Mouse (Mus musculus) cortical plate, adult 2 months (tissue): ENCODE measurements at regions not wholly inside any gene's neighbourhood (a gene's known extent, or its start where the extent isn't known, plus 50 kb on each side); places are given as distances from the start of the nearest gene placed in this dataset.

Experiments used
- CTCF ChIP-seq: fragments of 200-500 bp; IDR thresholded peaks from 2 replicates; pipeline ENCODE4 v1.5.1; 2011; ENCODE audit warnings: mild to moderate bottlenecking, control low read depth, low read length; ENCODE audit not compliant: insufficient read depth; ENCODE audit errors: extremely low read depth
- POLR2A ChIP-seq: fragments of 200-500 bp; IDR thresholded peaks from 2 replicates; pipeline ENCODE4 v1.6.1; 2011; ENCODE audit warnings: mild to moderate bottlenecking, low read length, control low read depth; ENCODE audit not compliant: insufficient read depth; ENCODE audit errors: extremely low read depth

DNA sequence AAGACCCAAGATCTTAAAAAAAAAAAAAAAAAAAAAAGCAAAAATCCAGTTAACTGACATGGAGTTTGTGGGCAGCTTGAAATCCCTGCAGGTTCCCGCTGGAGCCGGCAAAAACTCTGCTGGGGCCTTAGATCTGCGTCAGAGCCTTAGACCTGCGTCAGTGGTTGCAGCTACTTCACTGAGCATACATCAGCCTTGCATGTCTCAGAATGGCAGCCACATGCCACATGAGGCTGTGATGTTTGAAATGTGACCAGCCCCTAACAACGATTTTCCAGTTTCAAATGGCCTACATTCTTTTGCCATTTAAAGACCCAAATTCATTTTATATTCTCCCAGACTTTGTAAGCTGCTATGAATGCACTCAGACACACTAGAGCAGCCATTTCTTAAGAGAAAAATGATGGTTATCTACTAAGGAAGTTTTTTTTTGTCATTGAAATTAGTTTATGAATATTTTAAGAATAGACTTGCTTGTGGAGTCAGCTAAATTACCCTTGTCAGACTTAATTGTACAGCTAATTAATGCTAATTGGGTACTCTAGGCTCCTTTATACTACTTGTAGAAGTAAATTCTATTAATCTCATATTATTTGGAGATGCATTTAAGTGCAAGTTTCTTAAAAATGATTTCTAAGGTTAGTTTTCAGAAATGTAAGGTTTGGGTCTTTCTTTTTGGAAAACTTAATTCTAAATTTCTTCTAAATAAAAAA, 70.8 kb downstream of the Toporsl start:
- TF ChIP-seq CTCF (no peak), POLR2A (no peak)
